Mouse (Mus musculus): Measurements from ENCODE around the gene Ralbp1.

GRCm38 (mm10) chr17:65827119-65827840 lies 58.3 kb downstream of the Ralbp1 start:
- TF ChIP-seq CTCF (IDR thresholded peaks at IDR 0.05) (no peak), EP300 (IDR thresholded peaks at IDR 0.05) (no peak)
